Mouse (Mus musculus): ENCODE data around the gene Gm42742. TPM values are rescaled to one million over a fixed set of nuclear protein-coding genes. Genes with fewer than 3 reads are reported as not detected.

The Gm42742 gene
- polyA plus RNA-seq (2015; fragmentation: Nextera tagmentation; extraction: Ambion mirVana), result 10.0 and 38.2 TPM in 2 replicates

GRCm38 (mm10) chr7:127020901-127021562, at the start of gene Gm42742, which contains the start of gene Prrt2:
Gene Gm42742, minus strand, starts transcription at chr7:127021097.
Gene Prrt2, minus strand, starts transcription at chr7:127021211.

GRCm38 (mm10) chr7:127041851-127042672, 21.2 kb upstream of the Gm42742 start, which contains the start of gene Kif22:
Gene Kif22, minus strand, starts transcription at chr7:127042471.

GRCm38 (mm10) chr7:127026984-127027726, 6.3 kb upstream of the Gm42742 start, which contains the start of gene Maz:
Gene Maz, minus strand, starts transcription at chr7:127027037.

DNA sequence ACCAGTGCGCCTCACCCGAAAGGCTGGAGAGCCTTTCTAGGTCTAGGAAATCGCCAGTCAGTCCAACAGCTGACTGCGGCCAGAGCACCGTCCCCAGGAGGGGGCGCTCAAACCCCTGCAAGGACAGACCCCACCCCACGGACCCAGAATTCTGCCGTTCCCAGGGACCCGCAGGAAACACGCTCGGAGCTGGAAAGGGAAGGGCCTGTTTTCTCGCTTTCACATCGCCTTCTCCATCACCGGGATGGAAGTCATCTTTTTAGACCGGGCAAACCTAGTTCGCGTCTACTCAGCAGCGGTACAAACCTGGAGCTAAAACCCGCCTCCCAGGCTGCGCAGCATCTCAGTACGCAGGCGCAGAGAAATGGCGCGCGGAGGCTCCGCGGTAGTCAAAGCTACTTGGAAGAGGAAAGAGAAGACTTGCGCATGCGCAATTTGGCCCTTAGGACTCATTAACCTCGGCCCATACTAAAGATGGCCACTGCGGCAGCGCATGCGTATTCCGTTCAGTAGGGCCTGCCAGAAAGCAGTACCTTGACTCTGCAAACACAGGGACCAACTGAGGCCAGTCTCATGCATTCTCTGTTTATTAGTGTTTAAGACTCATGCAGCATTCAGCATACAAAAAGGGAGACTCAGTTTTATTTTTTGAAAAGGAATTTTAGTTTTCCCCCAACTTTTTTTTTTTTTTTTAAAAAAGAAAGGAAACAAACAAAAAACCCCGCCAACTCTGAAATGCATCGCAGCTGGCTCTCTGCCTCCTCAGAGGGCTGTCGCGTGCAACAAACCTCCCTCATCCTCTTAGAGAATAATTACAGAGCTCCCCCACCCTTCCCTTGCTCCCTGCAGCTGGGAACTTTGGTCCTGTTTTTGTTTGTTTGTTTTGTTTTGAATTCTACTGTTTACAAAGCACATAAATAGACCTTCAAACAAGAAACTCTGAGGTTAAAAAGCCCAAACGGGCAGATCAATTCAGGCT, 3.6 kb downstream of the Gm42742 start, which contains the start of gene Pagr1a:
TSS of gene Pagr1a (minus strand) at position 382 of the 979 bp plus-strand sequence.

DNA sequence TGATC, 4.6 kb downstream of the Gm42742 start, which contains the start of gene Pagr1b:
TSS of gene Pagr1b (minus strand) at position 4 of the 5 bp plus-strand sequence.

GRCm38 (mm10) chr7:127014320-127014719, 6.6 kb downstream of the Gm42742 start, which contains the start of gene Mvp:
Gene Mvp, minus strand, starts transcription at chr7:127014621.

DNA sequence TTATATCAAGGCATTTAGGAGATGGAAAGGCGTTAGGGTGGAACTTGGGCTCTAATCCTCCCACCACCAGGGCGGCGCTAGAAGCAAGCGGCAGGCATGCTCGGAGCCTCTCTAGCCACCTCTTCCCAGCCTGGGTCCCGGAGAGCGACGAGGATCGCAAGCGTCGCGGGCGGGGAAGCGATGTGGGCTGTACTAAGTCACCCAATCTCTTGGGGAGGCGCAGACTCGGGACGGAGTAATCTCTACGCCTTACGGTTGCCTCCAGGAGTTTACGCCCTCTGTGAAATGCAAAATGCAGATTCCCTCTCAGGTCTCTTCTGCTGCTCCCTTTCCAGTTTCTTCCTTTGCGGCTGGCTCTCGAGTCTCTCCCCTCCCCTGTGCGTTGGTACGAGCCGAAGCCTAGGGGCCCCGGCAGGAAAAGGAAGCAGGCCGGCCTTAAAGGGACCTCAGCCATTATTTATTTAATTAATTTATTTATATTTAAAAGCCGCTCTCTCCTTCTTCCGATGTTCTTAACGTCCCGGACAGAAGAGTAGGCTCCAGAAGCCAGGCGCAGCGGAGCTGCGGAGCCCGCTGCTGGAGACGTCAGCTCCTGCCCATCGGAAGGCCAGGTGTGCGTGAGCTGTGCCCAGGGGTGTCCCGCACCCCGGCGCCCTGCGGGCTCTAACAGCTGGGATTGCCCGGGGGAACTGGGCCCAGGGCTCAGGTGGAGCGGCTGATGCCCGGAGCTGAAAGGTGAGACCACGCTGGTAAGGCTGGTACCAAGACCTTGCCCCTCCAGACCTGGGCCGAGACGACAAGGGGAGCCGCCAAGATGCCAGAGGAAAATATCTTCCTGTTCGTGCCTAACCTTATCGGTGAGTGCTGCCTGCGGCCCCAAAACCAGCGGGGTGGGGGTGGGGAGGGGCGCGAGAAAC, 44.7 kb downstream of the Gm42742 start, which contains the start of gene Cdiptos:
TSS of gene Cdiptos (minus strand) at position 149 of the 917 bp plus-strand sequence.

DNA sequence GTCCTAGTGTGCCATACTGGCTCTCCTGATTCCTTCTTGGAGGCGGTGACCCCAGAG, 45.2 kb downstream of the Gm42742 start, which contains the start of gene Cdipt:
TSS of gene Cdipt (plus strand) at position 22 of the 57 bp plus-strand sequence.

Small RNAs within 50 kb of the gene (microRNA-seq; reads per million reads assigned to microRNA genes)
- not detected for gene Gm44343 (ENCODE audit: borderline replicate concordance, insufficient number of aligned reads)

Other genes starting within 250 kb of the Gm42742 start
- 268 and 297 TPM in 2 replicates for gene Ypel3, start 244.1 kb downstream of the Gm42742 start, polyA plus RNA-seq (2015; fragmentation: Nextera tagmentation; extraction: Ambion mirVana)
- gene Tbx6, start 239.6 kb downstream of the Gm42742 start, polyA plus RNA-seq (2015; fragmentation: Nextera tagmentation; extraction: Ambion mirVana), result 0.07 and 0.25 TPM in 2 replicates
- 149 and 172 TPM in 2 replicates for gene Ppp4c, start 228.6 kb downstream of the Gm42742 start, polyA plus RNA-seq (2015; fragmentation: Nextera tagmentation; extraction: Ambion mirVana)
- 3.6 and 8.0 TPM in 2 replicates for gene Fam57b, start 223.4 kb downstream of the Gm42742 start, polyA plus RNA-seq (2015; fragmentation: Nextera tagmentation; extraction: Ambion mirVana)
- gene 4930451I11Rik, start 189.5 kb downstream of the Gm42742 start, polyA plus RNA-seq (2015; fragmentation: Nextera tagmentation; extraction: Ambion mirVana), result not detected in 2 replicates
- 1.7 and 6.6 TPM in 2 replicates for gene Doc2a, start 173.7 kb downstream of the Gm42742 start, polyA plus RNA-seq (2015; fragmentation: Nextera tagmentation; extraction: Ambion mirVana)
- 7.6 and 11.4 TPM in 2 replicates for gene Hirip3, start 159.1 kb downstream of the Gm42742 start, polyA plus RNA-seq (2015; fragmentation: Nextera tagmentation; extraction: Ambion mirVana)
- 49.7 and 55.2 TPM in 2 replicates for gene Ino80e, start 158.7 kb downstream of the Gm42742 start, polyA plus RNA-seq (2015; fragmentation: Nextera tagmentation; extraction: Ambion mirVana)
- gene Taok2, start 136.4 kb downstream of the Gm42742 start, polyA plus RNA-seq (2015; fragmentation: Nextera tagmentation; extraction: Ambion mirVana), result 17.9 and 23.1 TPM in 2 replicates
- 50.5 and 58.1 TPM in 2 replicates for gene Tmem219, start 98.2 kb downstream of the Gm42742 start, polyA plus RNA-seq (2015; fragmentation: Nextera tagmentation; extraction: Ambion mirVana)
- gene Kctd13, start 92.2 kb downstream of the Gm42742 start, polyA plus RNA-seq (2015; fragmentation: Nextera tagmentation; extraction: Ambion mirVana), result 21.4 and 26.4 TPM in 2 replicates
- gene Asphd1, start 71.5 kb downstream of the Gm42742 start, polyA plus RNA-seq (2015; fragmentation: Nextera tagmentation; extraction: Ambion mirVana), result 1.0 and 1.3 TPM in 2 replicates
- gene Sez6l2, start 70.5 kb downstream of the Gm42742 start, polyA plus RNA-seq (2015; fragmentation: Nextera tagmentation; extraction: Ambion mirVana), result 35.6 and 92.1 TPM in 2 replicates
- 79.0 and 102 TPM in 2 replicates for gene Cdipt, start 45.2 kb downstream of the Gm42742 start, polyA plus RNA-seq (2015; fragmentation: Nextera tagmentation; extraction: Ambion mirVana)
- gene Cdiptos, start 45.0 kb downstream of the Gm42742 start, polyA plus RNA-seq (2015; fragmentation: Nextera tagmentation; extraction: Ambion mirVana), result 3.6 and 5.2 TPM in 2 replicates
- gene Mvp, start 6.5 kb downstream of the Gm42742 start, polyA plus RNA-seq (2015; fragmentation: Nextera tagmentation; extraction: Ambion mirVana), result 30.4 and 57.1 TPM in 2 replicates
- gene Pagr1b, start 4.6 kb downstream of the Gm42742 start, polyA plus RNA-seq (2015; fragmentation: Nextera tagmentation; extraction: Ambion mirVana), result 1.8 TPM in 1 of 2 replicates, not detected in the other
- 34.5 and 46.8 TPM in 2 replicates for gene Pagr1a, start 3.7 kb downstream of the Gm42742 start, polyA plus RNA-seq (2015; fragmentation: Nextera tagmentation; extraction: Ambion mirVana)
- 6.6 and 10.5 TPM in 2 replicates for gene Prrt2, start 114 bp upstream of the Gm42742 start, polyA plus RNA-seq (2015; fragmentation: Nextera tagmentation; extraction: Ambion mirVana)
- gene Maz, start 5.9 kb upstream of the Gm42742 start, polyA plus RNA-seq (2015; fragmentation: Nextera tagmentation; extraction: Ambion mirVana), result 53.4 and 57.6 TPM in 2 replicates
- gene Kif22, start 21.4 kb upstream of the Gm42742 start, polyA plus RNA-seq (2015; fragmentation: Nextera tagmentation; extraction: Ambion mirVana), result 23.5 and 31.1 TPM in 2 replicates
- 0.47 TPM in 1 of 2 replicates, not detected in the other for gene Zg16, start 66.2 kb upstream of the Gm42742 start, polyA plus RNA-seq (2015; fragmentation: Nextera tagmentation; extraction: Ambion mirVana)
- gene AI467606, start 70.3 kb upstream of the Gm42742 start, polyA plus RNA-seq (2015; fragmentation: Nextera tagmentation; extraction: Ambion mirVana), result 2.1 and 2.7 TPM in 2 replicates
- 6.9 and 12.9 TPM in 2 replicates for gene Qprt, start 101.1 kb upstream of the Gm42742 start, polyA plus RNA-seq (2015; fragmentation: Nextera tagmentation; extraction: Ambion mirVana)
- gene Spn, start 116.7 kb upstream of the Gm42742 start, polyA plus RNA-seq (2015; fragmentation: Nextera tagmentation; extraction: Ambion mirVana), result 1.4 and 1.5 TPM in 2 replicates
- 25.2 and 32.9 TPM in 2 replicates for gene Cd2bp2, start 175.0 kb upstream of the Gm42742 start, polyA plus RNA-seq (2015; fragmentation: Nextera tagmentation; extraction: Ambion mirVana)
- 14.5 and 15.3 TPM in 2 replicates for gene Tbc1d10b, start 187.4 kb upstream of the Gm42742 start, polyA plus RNA-seq (2015; fragmentation: Nextera tagmentation; extraction: Ambion mirVana)
- gene Mylpf, start 187.8 kb upstream of the Gm42742 start, polyA plus RNA-seq (2015; fragmentation: Nextera tagmentation; extraction: Ambion mirVana), result 24.7 and 81.2 TPM in 2 replicates
- 10.4 and 16.9 TPM in 2 replicates for gene Zfp553, start 212.0 kb upstream of the Gm42742 start, polyA plus RNA-seq (2015; fragmentation: Nextera tagmentation; extraction: Ambion mirVana)
- 13.9 and 21.8 TPM in 2 replicates for gene Sept1, start 212.0 kb upstream of the Gm42742 start, polyA plus RNA-seq (2015; fragmentation: Nextera tagmentation; extraction: Ambion mirVana)
- 58.3 and 67.4 TPM in 2 replicates for gene Zfp771, start 223.2 kb upstream of the Gm42742 start, polyA plus RNA-seq (2015; fragmentation: Nextera tagmentation; extraction: Ambion mirVana)
- 126 and 177 TPM in 2 replicates for gene Dctpp1, start 239.6 kb upstream of the Gm42742 start, polyA plus RNA-seq (2015; fragmentation: Nextera tagmentation; extraction: Ambion mirVana)